Mouse (Mus musculus) forebrain, embryonic 14.5 days (tissue): ENCODE measurements at regions not wholly inside any gene's neighbourhood (a gene's known extent, or its start where the extent isn't known, plus 50 kb on each side); places are given as distances from the start of the nearest gene placed in this dataset.

Experiments
- ATAC-seq: fragments of 200-750 bp; cut with Nextera tagmentation; 2 replicates; pipeline ENCODE4 v1.8.0; 2017; ENCODE audit warnings: mild to moderate bottlenecking, moderate library complexity
- DNase-seq: peaks from one replicate; pipeline ENCODE4 v3.0.0-alpha.2; 2015; ENCODE audit warnings: low spot score
- H3K27ac ChIP-seq: fragments of 300-500 bp; sonication (generic); 2 replicates; pipeline ENCODE4 v1.5.1; 2014; ENCODE audit warnings: low read depth, mild to moderate bottlenecking, control low read depth, low read length, moderate library complexity
- H3K27me3 ChIP-seq: fragments of 300-500 bp; sonication (generic); replicated peaks from 2 replicates; pipeline ENCODE4 v1.6.1; 2014; ENCODE audit warnings: low read length, control low read depth, mixed read lengths; ENCODE audit not compliant: control insufficient read depth, insufficient read depth
- H3K36me3 ChIP-seq: fragments of 300-500 bp; sonication (generic); 2 replicates; pipeline ENCODE4 v1.6.1; 2014; ENCODE audit warnings: low read length, control low read depth; ENCODE audit not compliant: control insufficient read depth, insufficient read depth
- H3K4me1 ChIP-seq: fragments of 300-500 bp; sonication (generic); 2 replicates; pipeline ENCODE4 v1.6.1; 2014; ENCODE audit warnings: antibody characterized with exemption, low read length, control low read depth; ENCODE audit not compliant: control insufficient read depth, insufficient read depth
- H3K4me2 ChIP-seq: fragments of 300-500 bp; sonication (generic); 2 replicates; pipeline ENCODE4 v1.6.1; 2014; ENCODE audit warnings: mild to moderate bottlenecking, control low read depth, low read length
- H3K4me3 ChIP-seq: fragments of 300-500 bp; sonication (generic); 2 replicates; pipeline ENCODE4 v1.5.1; 2014; ENCODE audit warnings: low read depth, low read length, control low read depth
- H3K9ac ChIP-seq: fragments of 300-500 bp; sonication (generic); 2 replicates; pipeline ENCODE4 v1.6.1; 2014; ENCODE audit warnings: mild to moderate bottlenecking, low read length, control low read depth, moderate library complexity
- H3K9me3 ChIP-seq: fragments of 300-500 bp; sonication (generic); replicated peaks from 2 replicates; pipeline ENCODE4 v1.6.1; 2016; ENCODE audit warnings: low read length, control low read depth, mixed read lengths; ENCODE audit not compliant: control insufficient read depth
- WGBS: fragments of 180-500 bp; shearing (Covaris S2); extraction: QIAGEN DNeasy Blood & Tissue Kit; methylation state at CpG from one replicate; pipeline ENCODE4 v1.1.7; 2014; 5-methylcytosine and 5-hydroxymethylcytosine counted together

DNA sequence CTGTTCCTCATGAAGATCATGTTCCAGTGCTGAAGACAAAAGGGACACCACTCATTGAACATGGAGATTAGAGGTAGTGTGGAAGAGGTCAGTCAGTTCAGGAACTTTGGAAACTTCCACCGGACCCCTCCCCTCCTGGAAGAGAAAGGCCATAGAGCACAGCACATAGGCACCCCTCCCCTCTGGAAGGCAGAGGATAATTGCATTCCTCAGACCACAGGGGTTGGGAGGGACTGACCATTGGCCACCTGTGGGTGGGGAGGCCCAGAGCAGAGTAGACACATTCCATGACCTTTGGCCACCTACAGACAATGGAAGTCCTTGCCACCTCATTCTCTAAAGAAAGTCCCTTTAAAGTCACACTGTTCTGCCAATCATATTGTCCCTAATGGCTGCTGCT is 281.6 kb downstream of the Kcnj2 start:
- H3K27ac ChIP-seq: no peak overlapping the region
- H3K9me3 ChIP-seq: no peaks in the 10 kb centered on the region
- H3K4me3 ChIP-seq: no peak overlapping the region
- no peak for ATAC-seq
- no peak for DNase-seq
- H3K36me3 ChIP-seq: no peaks in the 10 kb centered on the region
- H3K9ac ChIP-seq: no peak overlapping the region
- WGBS: 0% methylated on average over 1 of the region's 1 CpGs
- H3K27me3 ChIP-seq: no peaks in the 10 kb centered on the region
- H3K4me2 ChIP-seq: no peak overlapping the region
- H3K4me1 ChIP-seq: no peaks in the 10 kb centered on the region

DNA sequence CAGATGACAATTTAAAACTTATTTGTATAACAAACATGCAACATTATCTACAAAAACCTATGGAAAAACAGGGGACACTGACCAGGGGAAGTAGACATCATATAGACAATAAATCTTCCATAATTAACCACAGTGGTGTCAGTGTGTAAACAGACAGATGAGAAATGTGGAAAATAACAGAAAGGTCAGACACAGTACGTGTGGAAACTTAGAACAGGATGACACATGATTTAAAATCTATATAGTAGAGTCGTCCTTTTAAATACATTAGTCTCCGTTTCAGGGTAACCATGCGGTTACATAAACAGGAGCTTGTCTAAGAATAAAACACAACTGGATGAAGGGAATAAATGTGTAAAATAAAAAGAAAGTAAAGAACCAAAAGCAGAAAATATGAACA is 284.1 kb downstream of the Kcnj2 start:
- no peak overlapping the region for H3K27ac ChIP-seq
- no peak for DNase-seq
- H3K9me3 ChIP-seq: no peaks in the 10 kb centered on the region
- H3K27me3 ChIP-seq: no peaks in the 10 kb centered on the region
- H3K4me1 ChIP-seq: no peaks in the 10 kb centered on the region
- H3K36me3 ChIP-seq: no peaks in the 10 kb centered on the region
- ATAC-seq: no peak
- no peak overlapping the region for H3K4me3 ChIP-seq
- no peak overlapping the region for H3K4me2 ChIP-seq
- H3K9ac ChIP-seq: no peak overlapping the region
- 91% methylated on average over 4 of the region's 4 CpGs for WGBS

DNA sequence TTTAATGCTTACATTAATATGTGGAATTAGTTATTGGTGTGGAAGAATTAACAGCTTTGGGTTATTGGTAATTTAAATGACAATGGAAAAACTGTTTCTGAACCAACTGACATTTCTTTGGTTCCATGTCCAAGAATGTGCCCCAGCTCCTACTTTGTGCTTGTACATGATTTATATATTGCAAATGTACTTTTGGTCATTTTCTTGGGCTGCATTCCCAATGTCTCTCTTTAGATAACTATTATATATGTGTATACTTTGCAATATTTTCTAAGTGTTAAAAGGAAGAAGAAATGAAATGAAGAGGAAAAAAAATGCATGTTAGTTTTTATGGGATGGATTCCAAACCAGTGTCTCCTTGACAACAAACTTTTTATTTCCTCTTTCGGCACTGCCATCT is 297.4 kb downstream of the Kcnj2 start:
- Histone ChIP-seq H3K9me3 (no peaks in the 10 kb centered on the region), H3K4me2 (no peak overlapping the region), H3K4me3 (no peak overlapping the region), H3K27me3 (no peaks in the 10 kb centered on the region), H3K4me1 (no peaks in the 10 kb centered on the region), H3K27ac (no peak overlapping the region), H3K9ac (no peak overlapping the region), H3K36me3 (no peaks in the 10 kb centered on the region)
- DNase-seq: no peak
- no peak for ATAC-seq
- WGBS: 84% methylated on average over 1 of the region's 1 CpGs

DNA sequence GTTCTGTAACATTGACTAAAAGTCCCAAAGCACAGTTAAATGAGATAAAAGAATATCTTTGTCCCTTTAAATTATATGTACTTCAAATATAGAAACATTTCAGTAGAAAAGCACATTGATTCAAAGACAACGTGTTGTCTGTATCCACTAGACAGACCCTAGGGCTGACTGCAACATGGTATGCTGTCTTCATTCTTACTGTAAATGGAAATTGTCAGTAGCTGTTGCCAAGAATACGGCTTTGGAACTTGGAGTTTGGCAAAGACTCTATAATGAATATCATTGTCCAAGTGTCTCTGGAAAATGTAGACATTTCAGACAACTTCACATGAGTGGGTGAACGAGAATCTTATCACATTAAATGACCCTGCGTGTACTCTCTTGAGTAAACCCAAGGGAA is 311.2 kb downstream of the Kcnj2 start:
- Histone ChIP-seq H3K4me1 (no peaks in the 10 kb centered on the region), H3K27ac (no peak overlapping the region), H3K36me3 (no peaks in the 10 kb centered on the region), H3K9ac (no peak overlapping the region), H3K4me2 (no peak overlapping the region), H3K4me3 (no peak overlapping the region), H3K9me3 (no peaks in the 10 kb centered on the region), H3K27me3 (no peaks in the 10 kb centered on the region)
- WGBS: 86% methylated on average over 4 of the region's 4 CpGs
- DNase-seq (no peak), ATAC-seq (no peak)

DNA sequence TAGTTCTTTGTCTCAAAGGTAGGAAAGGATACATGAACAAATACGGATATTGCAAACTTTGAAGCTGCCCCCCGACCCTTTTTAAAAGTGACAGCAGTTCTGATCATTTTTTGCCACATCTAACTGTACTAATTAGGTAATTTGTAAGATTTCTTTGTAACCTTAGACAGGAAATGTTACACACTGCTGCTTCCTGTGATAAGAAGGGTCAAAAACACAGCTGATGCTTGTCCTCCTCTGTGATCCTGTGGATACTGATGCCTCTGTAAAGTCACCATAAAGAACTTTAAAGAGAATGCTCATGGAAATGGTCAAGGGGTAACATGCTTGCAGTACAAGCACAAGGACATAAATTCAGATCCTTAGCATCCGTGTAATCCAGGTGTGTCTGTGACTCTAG is 313.9 kb downstream of the Kcnj2 start:
- Histone ChIP-seq H3K9ac (no peak overlapping the region), H3K4me3 (no peak overlapping the region), H3K9me3 (no peaks in the 10 kb centered on the region), H3K27me3 (no peaks in the 10 kb centered on the region), H3K36me3 (no peaks in the 10 kb centered on the region), H3K4me2 (no peak overlapping the region), H3K4me1 (no peaks in the 10 kb centered on the region), H3K27ac (no peak overlapping the region)
- ATAC-seq: no peak
- WGBS: 94% methylated on average over 3 of the region's 3 CpGs
- no peak for DNase-seq

DNA sequence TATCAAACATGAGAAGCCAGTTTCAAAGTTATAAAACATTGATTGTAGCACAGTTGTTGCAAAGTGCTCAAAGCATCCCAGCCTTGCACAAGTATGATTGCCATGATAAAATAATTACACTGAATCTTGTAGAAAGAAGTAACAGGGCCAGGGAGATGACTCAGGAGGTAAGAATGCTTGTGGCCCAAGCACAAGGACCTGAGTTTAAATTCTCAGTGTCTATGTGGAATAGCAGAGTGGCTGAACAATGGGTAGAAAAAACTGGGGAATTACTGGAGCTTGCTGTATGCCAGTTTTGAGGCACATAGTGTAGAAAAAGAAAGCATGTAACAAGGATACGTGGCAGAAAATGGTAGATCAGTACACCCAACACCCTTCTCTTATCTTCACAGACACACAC is 332.7 kb downstream of the Kcnj2 start:
- DNase-seq: no peak
- Histone ChIP-seq H3K27ac (no peak overlapping the region), H3K36me3 (no peaks in the 10 kb centered on the region), H3K9me3 (no peaks in the 10 kb centered on the region), H3K4me3 (no peak overlapping the region), H3K27me3 (no peaks in the 10 kb centered on the region), H3K4me1 (no peaks in the 10 kb centered on the region), H3K4me2 (no peak overlapping the region), H3K9ac (no peak overlapping the region)
- WGBS: 90% methylated on average over 1 of the region's 1 CpGs
- no peak for ATAC-seq

DNA sequence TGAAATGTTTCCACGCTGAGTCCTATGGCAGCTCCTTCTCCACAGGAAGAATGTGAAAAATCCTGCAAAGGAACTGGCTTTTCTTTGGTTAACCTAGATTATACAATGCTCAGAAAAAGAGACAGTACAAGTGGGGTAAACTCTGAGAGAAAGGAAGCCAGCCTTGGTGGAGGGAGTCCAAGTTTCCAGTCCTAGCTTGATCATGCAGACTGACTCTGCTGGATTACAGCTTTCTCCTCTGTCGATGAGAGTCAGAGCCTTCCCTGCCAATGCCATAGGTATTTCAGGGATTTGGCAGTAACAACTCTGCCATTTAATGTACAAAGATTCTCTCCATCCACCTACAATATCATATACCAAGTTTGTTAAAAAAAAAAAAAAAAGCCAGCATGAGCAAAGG is 343.3 kb downstream of the Kcnj2 start:
- 94% methylated on average over 2 of the region's 2 CpGs for whole genome bisulfite sequencing
- Histone ChIP-seq H3K4me3 (no peak overlapping the region), H3K9me3 (no peaks in the 10 kb centered on the region), H3K27me3 (no peaks in the 10 kb centered on the region), H3K36me3 (no peaks in the 10 kb centered on the region), H3K27ac (no peak overlapping the region), H3K9ac (no peak overlapping the region), H3K4me1 (no peaks in the 10 kb centered on the region), H3K4me2 (no peak overlapping the region)
- ATAC-seq: no peak
- no peak for DNase-seq

DNA sequence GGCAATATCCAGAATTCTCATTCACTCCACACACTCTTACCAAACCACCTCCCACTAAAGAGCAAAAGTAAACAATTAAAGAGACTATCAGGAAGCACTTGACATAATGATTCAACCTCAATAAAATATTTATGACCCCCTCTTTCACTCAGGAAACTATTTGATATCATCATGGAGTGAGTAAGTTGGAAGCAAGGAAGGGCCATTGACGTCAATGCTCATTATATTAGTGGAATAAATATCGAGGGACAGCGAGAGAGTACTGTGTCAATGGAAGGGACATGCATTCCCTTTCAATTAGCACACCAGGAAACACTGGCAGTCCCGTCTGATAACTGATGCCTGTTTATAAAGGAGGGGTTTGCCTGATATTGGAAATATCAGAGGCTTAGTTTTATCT is 358.9 kb downstream of the Kcnj2 start:
- no peaks in the 10 kb centered on the region for H3K36me3 ChIP-seq
- no peak overlapping the region for H3K4me2 ChIP-seq
- ATAC-seq: no peak
- H3K9ac ChIP-seq: no peak overlapping the region
- 75% methylated on average over 4 of the region's 4 CpGs for WGBS
- H3K4me3 ChIP-seq: no peak overlapping the region
- no peaks in the 10 kb centered on the region for H3K4me1 ChIP-seq
- no peak overlapping the region for H3K27ac ChIP-seq
- no peaks in the 10 kb centered on the region for H3K27me3 ChIP-seq
- no peak for DNase-seq
- H3K9me3 ChIP-seq: no peaks in the 10 kb centered on the region

DNA sequence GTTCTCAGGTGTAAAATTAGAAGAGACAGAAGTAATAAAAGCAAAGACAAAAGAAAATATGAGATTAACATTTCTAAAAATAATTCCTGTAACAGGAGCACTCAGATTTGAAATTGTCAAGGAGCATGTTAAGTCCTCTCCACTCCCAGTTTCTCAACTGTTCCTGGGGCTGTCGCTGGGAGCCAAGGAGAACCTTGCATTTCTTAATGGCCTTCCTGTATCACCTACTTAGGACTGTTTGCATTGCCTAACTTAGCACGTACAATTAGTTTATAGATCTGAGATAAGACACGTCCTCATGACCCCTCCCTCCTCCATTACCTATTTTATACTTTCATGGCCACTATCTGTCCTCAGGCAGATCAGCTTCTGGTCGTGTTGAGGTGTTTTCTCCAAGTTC is 360.8 kb downstream of the Kcnj2 start:
- H3K4me2 ChIP-seq: no peak overlapping the region
- WGBS: 77% methylated on average over 4 of the region's 4 CpGs
- no peaks in the 10 kb centered on the region for H3K4me1 ChIP-seq
- no peak overlapping the region for H3K4me3 ChIP-seq
- no peaks in the 10 kb centered on the region for H3K9me3 ChIP-seq
- H3K27ac ChIP-seq: no peak overlapping the region
- no peaks in the 10 kb centered on the region for H3K36me3 ChIP-seq
- DNase-seq: no peak
- ATAC-seq: no peak
- H3K9ac ChIP-seq: no peak overlapping the region
- no peaks in the 10 kb centered on the region for H3K27me3 ChIP-seq

DNA sequence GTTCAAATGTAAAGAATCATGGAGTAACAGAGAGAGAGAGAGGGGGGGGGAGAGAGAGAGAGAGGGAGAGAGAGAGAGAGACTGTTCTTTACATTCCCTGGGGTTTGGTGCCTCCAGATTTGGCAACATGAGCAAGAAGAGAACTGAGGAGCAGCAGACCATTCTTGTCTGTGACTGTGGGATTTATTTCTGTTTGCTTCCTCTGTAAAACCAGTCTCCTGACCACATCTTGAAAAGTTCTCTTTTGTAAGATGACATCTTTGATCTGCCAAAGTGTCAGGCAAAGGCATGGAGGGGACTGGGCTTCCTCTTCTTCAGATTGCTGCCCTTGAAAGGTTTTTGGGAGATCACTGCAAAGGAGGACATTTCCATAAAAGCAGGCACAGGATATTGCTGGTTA is 376.3 kb downstream of the Kcnj2 start:
- DNase-seq: no peak
- Histone ChIP-seq H3K4me3 (no peak overlapping the region), H3K9ac (no peak overlapping the region), H3K27me3 (no peaks in the 10 kb centered on the region), H3K27ac (no peak overlapping the region), H3K9me3 (no peaks in the 10 kb centered on the region), H3K4me2 (no peak overlapping the region), H3K36me3 (no peaks in the 10 kb centered on the region), H3K4me1 (no peaks in the 10 kb centered on the region)
- no peak for ATAC-seq
